Mouse (Mus musculus) spleen, adult 2 months (tissue): ENCODE measurements at regions not wholly inside any gene's neighbourhood (a gene's known extent, or its start where the extent isn't known, plus 50 kb on each side); places are given as distances from the start of the nearest gene placed in this dataset.

Experiments used
- DNase-seq, 2 experiments: peaks; one replicate each; pipeline versions ENCODE4 v3.0.0 to v3.0.0-alpha.2; 2012 to 2021; ENCODE audit warnings: low spot score in 2 of 2, low read depth in 1 of 2
- H3K27ac ChIP-seq: fragments of 200-500 bp; 2 replicates; pipeline ENCODE4 v1.5.1; 2012; ENCODE audit warnings: low read length, inconsistent platforms; ENCODE audit not compliant: insufficient read depth
- H3K27me3 ChIP-seq: fragments of 200-500 bp; 2 replicates; pipeline ENCODE4 v1.6.1; 2012; ENCODE audit warnings: mild to moderate bottlenecking, moderate library complexity, low read length, inconsistent platforms; ENCODE audit not compliant: control insufficient read depth, insufficient read depth
- H3K36me3 ChIP-seq: fragments of 200-500 bp; 2 replicates; pipeline ENCODE4 v1.6.1; 2012; ENCODE audit warnings: mild to moderate bottlenecking, low read length, inconsistent platforms; ENCODE audit not compliant: control insufficient read depth, insufficient read depth
- H3K4me1 ChIP-seq: fragments of 200-500 bp; 2 replicates; pipeline ENCODE4 v1.6.1; 2011; ENCODE audit warnings: inconsistent platforms; ENCODE audit not compliant: control insufficient read depth, insufficient read depth, insufficient read length
- H3K4me3 ChIP-seq: fragments of 200-500 bp; 2 replicates; pipeline ENCODE4 v1.5.1; 2011; ENCODE audit warnings: mild to moderate bottlenecking, inconsistent platforms; ENCODE audit not compliant: insufficient read depth, insufficient read length; ENCODE audit errors: extremely low read depth
- CTCF ChIP-seq: fragments of 200-500 bp; IDR thresholded peaks from 2 replicates; pipeline ENCODE4 v1.5.1; 2011; ENCODE audit warnings: mild to moderate bottlenecking, inconsistent platforms; ENCODE audit not compliant: insufficient read depth, insufficient read length, insufficient replicate concordance; ENCODE audit errors: extremely low read depth
- POLR2A ChIP-seq: fragments of 200-500 bp; IDR thresholded peaks from 2 replicates; pipeline ENCODE4 v1.6.1; 2011; ENCODE audit warnings: low read depth, low read length, inconsistent platforms
- WGBS: fragments of 180-500 bp; shearing (Covaris S2); methylation state at CpG from one replicate; pipeline ENCODE4 v1.1.7; 2018; 5-methylcytosine and 5-hydroxymethylcytosine counted together

DNA sequence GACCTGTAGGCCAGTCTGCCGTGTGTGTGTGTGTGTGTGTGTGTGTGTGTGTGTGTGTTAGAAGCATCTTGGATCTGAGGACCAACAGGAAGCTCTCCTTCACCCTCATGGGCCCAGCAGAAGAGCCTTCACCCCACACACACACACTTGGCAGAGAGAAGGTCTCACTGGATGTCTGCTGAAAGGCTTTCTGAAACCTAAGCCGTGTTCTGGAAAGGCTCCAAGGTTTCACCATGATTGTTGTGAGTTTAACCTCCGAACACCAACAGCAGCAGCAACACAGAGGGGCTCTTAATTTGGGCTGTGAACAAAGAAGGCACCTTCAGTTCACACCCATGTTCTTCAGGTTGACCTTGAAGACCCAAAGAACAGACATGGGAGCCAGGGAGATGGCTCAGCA lies 124.9 kb upstream of the Dynlrb2 start:
- 62% methylated on average over 3 of the region's 3 CpGs for WGBS
- Histone ChIP-seq H3K36me3 (no peaks in the 10 kb centered on the region), H3K4me3 (no peak overlapping the region), H3K27me3 (no peaks in the 10 kb centered on the region), H3K27ac (no peak overlapping the region), H3K4me1 (no peaks in the 10 kb centered on the region)
- no peak for DNase-seq
- TF ChIP-seq POLR2A: no peak
- no peak for TF ChIP-seq CTCF

DNA sequence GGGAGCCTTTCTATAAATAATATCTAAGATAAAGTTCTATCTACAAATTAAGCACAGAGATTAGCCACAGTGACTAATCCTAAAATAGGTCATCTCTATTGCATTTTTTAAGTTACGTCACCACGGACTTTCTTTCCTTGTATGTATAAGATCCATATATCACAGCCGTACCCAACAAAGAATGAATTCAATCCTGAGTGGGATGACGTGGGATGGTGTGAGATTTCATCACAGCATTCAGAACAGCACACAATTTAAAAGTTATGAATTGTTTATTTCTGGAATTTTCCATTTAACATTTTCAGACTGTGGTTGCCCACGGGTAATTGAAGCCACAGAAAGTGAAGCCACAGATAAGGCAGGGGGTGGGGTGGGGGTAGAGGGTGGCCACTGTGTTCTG lies 129.0 kb upstream of the Dynlrb2 start:
- DNase-seq: no peak
- Histone ChIP-seq H3K27me3 (no peaks in the 10 kb centered on the region), H3K27ac (no peak overlapping the region), H3K36me3 (no peaks in the 10 kb centered on the region), H3K4me3 (no peak overlapping the region), H3K4me1 (no peaks in the 10 kb centered on the region)
- WGBS: 73% methylated on average over 5 of the region's 5 CpGs
- TF ChIP-seq POLR2A: no peak
- no peak for TF ChIP-seq CTCF

DNA sequence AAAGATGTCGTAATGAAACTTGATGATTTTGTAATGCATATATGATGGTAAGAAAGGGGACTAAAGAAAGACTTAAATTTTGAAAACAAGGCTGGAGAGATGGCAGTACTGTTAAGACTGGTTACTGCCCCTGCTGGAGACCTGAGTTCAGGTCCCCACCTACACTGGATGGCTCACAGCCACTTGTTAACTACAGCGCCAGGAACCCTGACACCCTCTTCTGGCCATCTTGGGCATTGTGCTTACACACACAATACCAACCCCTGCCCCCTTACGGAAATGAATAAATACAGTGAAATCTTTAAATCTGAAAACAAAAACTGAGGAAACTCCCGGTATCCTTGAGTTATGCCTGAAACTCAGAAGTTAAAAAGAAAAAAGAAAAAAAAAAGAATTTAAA lies 131.7 kb upstream of the Dynlrb2 start:
- Histone ChIP-seq H3K4me1 (no peaks in the 10 kb centered on the region), H3K36me3 (no peaks in the 10 kb centered on the region), H3K27ac (no peak overlapping the region), H3K27me3 (no peaks in the 10 kb centered on the region), H3K4me3 (no peak overlapping the region)
- 76% methylated on average over 4 of the region's 4 CpGs for WGBS
- TF ChIP-seq POLR2A: no peak
- no peak for TF ChIP-seq CTCF
- DNase-seq: no peak

DNA sequence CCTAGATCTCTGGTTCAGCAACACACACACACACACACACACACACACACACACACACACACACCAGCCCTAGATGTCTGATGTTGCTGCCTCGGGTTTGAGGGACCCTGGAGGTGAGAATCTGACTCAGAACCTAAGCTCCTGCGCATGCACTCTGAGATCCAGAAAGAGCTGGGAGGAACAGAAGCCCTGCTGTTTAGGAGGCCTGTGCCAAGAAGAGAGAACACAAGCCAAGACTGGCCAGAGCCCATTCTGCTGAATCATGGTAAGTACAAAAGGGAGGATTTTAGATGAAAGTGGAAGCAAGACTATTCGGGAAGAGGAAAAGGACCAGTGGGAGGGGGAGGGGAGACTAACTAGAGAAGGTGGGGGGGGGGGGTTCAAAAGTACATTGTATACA lies 132.2 kb upstream of the Dynlrb2 start:
- 30% methylated on average over 3 of the region's 3 CpGs for whole genome bisulfite sequencing
- DNase-seq: no peak

DNA sequence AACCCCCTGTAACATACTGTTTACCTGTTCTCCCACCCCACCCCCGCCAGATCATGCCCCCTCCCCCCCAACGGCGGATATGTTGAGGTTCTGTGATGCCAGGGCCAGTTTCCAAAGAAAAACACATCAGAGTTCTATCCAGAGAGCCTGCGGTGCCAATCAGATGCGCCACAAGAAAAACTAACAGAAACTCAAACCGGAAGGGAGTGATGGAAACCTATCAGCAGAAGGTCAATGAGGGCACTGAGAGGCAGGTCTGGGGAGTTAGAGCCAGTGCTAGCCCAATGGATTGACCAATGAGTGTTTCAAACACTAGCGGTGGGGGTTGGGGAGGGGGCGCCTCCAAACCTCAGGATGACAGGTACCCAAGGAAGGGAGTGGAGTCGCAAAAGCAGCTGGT lies 132.7 kb upstream of the Dynlrb2 start:
- Histone ChIP-seq H3K36me3 (no peaks in the 10 kb centered on the region), H3K4me3 (no peak overlapping the region), H3K27me3 (no peaks in the 10 kb centered on the region), H3K4me1 (no peaks in the 10 kb centered on the region), H3K27ac (no peak overlapping the region)
- TF ChIP-seq CTCF: no peak
- TF ChIP-seq POLR2A: no peak
- DNase-seq: no peak
- WGBS: 90% methylated on average over 9 of the region's 9 CpGs

More for the DNA sequence above, 132.2 kb upstream of the Dynlrb2 start:
- Histone ChIP-seq H3K4me1 (no peaks in the 10 kb centered on the region), H3K36me3 (no peaks in the 10 kb centered on the region), H3K4me3 (no peak overlapping the region), H3K27me3 (no peaks in the 10 kb centered on the region), H3K27ac (no peak overlapping the region)
- TF ChIP-seq CTCF: no peak
- TF ChIP-seq POLR2A: no peak

DNA sequence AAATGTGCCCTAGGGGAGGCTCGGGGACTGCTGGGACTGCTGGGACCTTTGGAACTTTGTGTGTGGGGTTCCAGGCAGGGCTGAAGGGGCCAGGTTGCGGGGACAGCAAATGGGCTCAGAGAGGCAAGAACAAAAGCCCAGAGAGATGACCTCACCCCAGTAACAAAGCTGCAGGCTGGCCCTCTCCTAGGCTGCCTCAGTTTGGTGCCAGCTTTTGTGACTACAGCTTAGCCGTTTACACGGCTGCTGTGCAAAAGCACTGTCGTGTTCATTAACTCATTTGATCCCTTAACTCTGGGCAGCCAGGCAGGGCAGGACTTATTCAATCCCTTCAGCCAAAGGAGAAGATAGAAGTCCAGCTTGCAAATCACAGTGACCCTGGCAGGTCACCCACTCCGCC lies 137.3 kb upstream of the Dynlrb2 start:
- no peak for DNase-seq
- TF ChIP-seq POLR2A: no peak
- TF ChIP-seq CTCF: no peak
- H3K36me3 ChIP-seq: no peaks in the 10 kb centered on the region
- H3K4me3 ChIP-seq: no peak overlapping the region
- WGBS: 79% methylated on average over 6 of the region's 6 CpGs
- H3K27ac ChIP-seq: no peak overlapping the region
- H3K27me3 ChIP-seq: no peaks in the 10 kb centered on the region
- H3K4me1 ChIP-seq: no peaks in the 10 kb centered on the region

DNA sequence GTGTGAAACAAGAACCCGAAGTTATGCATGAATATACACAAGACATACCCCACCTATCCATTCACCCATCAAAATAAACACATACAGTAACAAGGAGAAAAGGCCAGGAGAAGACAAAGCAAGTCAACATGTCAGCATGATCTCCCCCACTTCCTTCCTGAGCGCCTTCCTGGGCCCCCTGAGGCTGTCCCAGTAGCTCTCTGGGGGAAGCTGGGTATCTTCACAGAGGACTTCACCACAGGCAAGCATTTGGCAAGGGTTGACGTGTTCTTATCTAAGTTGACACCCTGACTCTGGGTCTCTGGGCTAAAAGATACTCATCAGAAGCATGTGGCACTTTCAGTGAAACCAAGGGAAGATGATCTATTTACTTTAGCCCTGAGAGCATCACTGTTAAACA lies 138.1 kb upstream of the Dynlrb2 start:
- WGBS: 17% methylated on average over 3 of the region's 3 CpGs
- Histone ChIP-seq H3K27me3 (no peaks in the 10 kb centered on the region), H3K36me3 (no peaks in the 10 kb centered on the region), H3K27ac (no peak overlapping the region), H3K4me1 (no peaks in the 10 kb centered on the region), H3K4me3 (no peak overlapping the region)
- TF ChIP-seq POLR2A (no peak), CTCF (no peak)
- no peak for DNase-seq

DNA sequence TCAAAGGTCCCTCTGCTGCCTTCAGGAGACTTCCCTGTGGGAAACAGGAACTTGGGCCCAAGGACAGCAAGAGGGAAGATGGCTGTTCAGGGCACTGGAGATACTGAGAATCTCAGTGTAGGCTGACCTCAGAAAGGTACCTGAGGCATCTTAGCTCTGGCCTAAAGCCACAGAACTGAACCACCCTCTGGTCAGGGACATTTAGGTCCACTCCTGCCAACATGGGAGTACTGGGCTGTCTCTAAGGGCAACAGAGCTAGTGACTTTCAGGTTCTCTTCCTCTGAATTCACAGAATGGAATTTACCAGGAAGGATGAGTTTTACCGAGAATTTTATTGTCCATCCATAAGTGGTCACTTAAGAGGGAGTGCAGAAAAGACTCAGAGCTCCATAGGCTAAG lies 140.0 kb upstream of the Dynlrb2 start:
- Histone ChIP-seq H3K4me3 (no peak overlapping the region), H3K27me3 (no peaks in the 10 kb centered on the region), H3K36me3 (no peaks in the 10 kb centered on the region), H3K4me1 (no peaks in the 10 kb centered on the region), H3K27ac (no peak overlapping the region)
- WGBS: 79% methylated on average over 1 of the region's 1 CpGs
- TF ChIP-seq CTCF: no peak
- TF ChIP-seq POLR2A: no peak
- no peak for DNase-seq
